Mouse (Mus musculus) mature B cell (primary cell): ENCODE measurements around the gene Zbtb17.

Source experiments
- in situ Hi-C: fragments of 300-500 bp; cut with MboI; formaldehyde crosslinking; loops from 2 replicates; pipeline ENCODE4 v1.14.3; 2019

The Zbtb17 gene

DNA sequence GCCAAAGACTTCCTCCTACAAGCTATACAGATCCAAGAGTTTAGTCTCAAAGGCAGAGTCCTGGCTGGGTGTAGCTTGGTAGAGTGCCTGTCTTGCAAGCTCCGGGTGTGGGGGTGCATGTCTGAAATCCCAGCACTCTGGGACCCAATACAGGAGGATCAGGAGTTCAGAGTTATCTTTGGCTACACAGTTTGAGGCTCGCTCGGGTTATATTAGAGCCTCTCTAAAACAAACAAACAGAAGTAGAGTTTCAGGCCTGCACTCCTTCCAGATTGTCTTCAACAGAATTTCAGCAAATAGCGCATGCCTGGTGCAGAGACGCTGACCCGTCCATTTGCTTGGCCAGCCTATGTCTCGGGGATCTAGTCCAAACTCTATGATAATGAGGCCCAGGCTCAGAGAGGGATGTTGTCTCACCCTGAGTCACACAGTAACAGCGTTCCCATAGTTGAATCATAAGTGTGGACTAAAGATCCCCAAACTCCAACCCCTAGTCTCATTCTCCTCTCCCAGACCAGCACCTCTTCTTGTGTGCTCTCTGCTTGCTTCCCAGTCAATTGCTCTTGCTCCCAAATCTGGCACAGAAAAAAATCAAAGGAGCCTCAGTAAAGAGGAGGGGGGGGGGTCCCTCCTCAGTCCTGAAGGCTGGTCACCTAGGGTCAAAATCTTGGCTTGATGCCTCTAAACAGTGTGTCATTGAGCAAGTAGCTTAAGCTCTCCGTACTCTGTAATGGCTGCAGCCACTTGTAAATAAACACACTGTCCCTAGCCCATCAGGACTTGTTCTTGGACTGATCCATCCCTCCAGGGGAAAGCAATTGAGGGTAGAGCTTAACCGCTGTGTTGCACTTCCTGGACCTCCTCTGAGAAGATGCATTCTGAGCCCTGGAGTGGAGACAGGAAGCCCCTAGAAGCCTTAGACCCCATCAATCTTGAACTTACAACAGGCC, 17.4 kb upstream of the Zbtb17 start:
- in situ Hi-C loops, result no loop called here

DNA sequence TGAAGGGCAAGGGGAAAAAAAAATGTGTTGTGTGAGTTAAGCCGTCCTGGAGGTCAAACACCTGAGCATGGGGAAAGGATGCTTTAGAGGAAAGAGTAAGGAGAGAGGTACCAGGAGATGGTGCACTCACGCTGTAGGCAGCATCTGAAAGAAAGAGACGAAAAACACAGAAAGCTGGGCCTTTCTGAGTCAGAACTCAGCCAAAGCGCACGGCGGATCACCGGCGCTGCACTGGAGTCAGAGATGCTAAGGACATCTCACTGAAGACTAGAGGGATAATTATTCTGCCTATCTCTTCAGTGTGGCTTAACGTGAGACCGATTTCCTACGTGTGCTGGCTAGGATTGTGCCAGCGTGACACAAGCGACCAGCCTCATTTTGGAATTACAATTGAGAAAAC, 16.5 kb upstream of the Zbtb17 start:
- in situ Hi-C loops, result no loop called here

DNA sequence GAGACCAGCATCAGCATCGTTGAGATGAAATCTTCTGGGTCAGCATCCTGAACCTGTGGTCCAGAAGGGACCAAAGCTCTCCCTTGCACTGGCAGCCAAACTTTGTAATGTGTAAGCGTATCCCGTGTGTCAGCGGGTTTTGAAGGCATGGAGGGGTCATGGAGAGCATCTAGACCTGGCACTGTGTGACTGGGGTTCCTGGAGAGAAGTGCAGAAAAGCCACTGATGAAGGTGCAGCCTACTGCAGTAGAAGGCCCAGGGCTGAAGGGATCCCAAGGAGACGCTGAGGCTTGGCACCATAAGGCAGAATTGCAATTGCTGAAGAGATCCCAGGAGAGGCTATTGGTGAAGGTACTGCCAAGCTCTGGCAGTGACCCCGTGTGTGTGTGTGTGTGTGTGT, 15.1 kb upstream of the Zbtb17 start:
- in situ Hi-C loops, result no loop called here

DNA sequence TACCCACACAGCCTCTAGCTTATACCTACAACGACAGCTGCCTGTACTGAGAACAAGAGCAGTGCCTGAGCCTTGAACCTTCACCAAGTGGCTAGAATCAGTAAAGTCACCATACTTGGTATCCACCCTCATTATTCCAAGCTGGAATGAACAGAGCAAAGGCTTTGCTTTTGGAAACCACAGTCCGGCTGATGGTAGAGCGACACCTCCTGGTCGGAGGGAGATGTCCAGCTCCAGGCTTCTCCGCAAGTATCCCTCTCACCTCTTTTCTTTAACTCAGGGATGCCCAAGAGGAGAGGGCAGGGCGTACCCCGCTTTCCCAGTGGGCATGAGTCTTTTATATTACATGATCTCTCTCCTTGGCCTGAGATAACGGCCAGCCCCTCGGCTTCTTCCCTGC, 14.6 kb upstream of the Zbtb17 start:
- in situ Hi-C loops, result loop anchor here (10.0 kb wide), 1 partner anchor 135 kb away; no protein-coding TSS in a partner anchor

DNA sequence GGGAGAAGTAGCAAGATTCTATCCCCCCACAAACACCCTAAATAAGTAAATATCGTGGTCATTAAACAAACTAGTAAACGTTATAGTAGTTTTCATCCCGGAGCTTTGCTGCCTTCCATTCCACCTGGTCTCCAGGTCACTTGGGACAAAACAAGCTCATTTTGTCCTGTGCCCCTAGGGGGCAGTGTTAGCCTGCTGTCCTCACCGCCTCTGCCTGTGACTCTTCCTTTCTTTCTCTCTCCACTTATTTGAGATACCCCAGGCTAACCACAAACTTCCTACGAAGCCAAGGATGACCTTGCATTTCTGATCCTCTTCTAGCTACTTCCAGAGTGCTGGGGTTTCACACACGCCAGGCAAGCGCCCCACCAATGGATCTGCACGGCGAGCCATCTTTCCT, 13.5 kb upstream of the Zbtb17 start:
- in situ Hi-C loops, result loop anchor here (10.0 kb wide), 1 partner anchor 134 kb away; no protein-coding TSS in a partner anchor

DNA sequence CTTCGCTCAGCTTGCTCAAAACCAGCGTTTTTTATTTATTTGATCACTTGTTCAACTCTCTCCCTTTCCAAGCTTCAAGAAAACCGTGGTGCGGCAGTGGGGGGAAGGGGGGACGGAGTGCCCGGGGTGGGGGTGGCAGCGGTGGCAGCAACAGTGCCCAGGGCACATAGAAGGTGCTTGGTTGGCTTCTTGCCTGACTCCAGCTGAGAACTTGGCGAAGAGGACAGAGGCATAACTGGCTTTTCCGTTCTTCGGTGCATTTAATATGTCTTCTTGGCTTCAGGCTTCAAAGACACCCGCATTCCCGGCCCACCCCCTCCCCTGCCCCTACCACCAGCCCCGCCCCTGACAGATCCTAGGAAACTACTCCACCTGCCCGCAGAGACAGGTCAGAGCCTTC, 11.8 kb upstream of the Zbtb17 start:
- in situ Hi-C loops, result loop anchor here (10.0 kb wide), 1 partner anchor 132 kb away; no protein-coding TSS in a partner anchor

DNA sequence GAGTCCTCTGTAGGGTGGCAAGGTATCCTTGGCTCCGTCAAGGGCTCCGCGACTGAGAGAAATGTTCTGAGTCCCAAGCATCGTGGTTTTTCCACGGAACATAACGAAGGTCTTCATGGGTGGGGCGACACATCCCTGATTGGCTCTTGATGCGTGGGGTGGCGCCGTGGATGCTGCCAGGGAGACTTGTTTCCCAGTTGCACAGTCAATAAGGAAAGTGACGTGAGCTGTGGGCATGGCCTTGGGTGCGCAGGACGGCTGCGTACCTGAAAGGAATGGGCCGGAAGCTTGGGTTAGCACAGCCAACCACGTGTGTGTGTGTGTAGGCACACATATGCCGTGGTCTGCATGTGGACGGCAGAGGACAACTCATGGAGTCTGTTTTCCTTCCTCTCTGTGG, 11.3 kb upstream of the Zbtb17 start:
- in situ Hi-C loops, result loop anchor here (10.0 kb wide), 1 partner anchor 132 kb away; no protein-coding TSS in a partner anchor

DNA sequence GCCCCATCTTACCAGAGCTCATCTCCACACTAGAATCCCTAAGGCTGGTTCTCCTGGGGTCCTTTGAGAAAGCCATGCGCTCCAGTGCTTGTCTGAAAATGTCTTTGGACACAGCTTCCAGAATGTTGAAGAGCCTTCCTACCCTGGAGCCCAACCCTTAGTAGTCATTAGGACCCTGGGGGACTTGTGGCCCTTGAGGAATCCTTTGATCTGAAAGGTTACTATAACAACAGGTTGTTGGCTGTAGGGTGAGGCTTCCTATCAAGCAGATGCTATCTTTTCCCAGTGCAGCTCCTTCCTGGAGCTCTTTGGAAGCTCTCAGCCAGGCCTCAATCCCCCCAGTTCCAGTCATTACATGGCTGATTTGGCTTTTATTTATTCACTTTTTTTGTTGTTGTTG, 8.5 kb upstream of the Zbtb17 start, which contains the start of gene Srarp:
Gene Srarp (minus strand): TSS at position 132 of the 400 bp plus-strand sequence.
- in situ Hi-C loops, result loop anchor here (10.0 kb wide), 1 partner anchor 129 kb away; no protein-coding TSS in a partner anchor

DNA sequence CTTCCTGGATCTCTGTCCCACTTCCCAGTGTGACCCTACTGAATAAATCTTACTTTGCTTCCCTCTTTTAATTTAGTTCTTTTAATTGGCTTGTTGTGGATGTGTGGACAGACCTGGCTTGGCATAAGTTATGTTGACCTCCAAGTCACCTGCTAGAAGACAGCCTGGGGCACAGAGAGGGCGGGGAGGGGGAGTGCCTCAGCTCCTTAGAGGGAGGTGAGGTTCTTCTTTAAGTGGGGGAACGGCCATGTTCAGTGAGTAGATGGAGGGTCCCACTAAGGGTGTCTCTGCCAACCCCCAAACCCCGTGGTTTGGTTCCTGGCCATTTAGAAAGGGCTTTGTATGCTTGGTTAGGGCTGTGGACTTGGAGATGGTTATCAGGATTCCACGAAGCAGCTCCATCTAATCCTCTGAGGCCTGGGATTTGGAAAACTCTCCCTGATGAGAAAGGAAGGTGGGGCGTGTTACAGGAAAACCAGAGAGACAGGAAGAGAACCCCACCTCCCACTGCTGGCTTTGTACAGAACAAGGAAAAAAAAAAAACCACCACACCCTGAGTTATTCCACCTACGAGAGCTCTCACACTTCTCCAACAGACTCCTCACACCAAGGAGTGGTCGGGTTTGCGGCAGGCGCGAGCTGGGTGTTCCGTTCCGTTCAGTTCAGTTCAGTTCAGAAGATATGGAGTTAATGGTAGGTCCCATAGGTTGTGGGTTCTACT, 5.2 kb upstream of the Zbtb17 start:
- in situ Hi-C loops, result loop anchor here (10.0 kb wide), 1 partner anchor 126 kb away; no protein-coding TSS in a partner anchor

DNA sequence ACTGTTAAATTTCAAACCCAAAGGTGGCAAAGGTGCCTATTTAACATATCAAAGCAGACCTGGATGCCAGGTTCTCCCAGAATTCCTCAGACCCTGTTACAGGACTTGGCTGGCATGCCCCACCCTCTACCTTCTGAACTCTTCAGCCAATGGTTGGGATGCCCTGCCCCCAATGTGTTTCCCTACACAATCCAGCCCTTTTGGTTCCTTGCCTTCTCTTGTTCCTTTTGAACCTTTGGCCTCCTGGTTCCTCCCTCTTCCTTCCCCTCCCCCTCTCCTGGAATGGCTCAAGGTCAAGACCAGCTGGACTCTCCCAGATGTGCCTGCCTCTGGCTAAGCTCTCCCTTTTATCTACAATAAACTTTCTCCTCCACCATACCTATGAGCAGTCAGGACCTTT, 3.6 kb upstream of the Zbtb17 start:
- in situ Hi-C loops, result no loop called here

DNA sequence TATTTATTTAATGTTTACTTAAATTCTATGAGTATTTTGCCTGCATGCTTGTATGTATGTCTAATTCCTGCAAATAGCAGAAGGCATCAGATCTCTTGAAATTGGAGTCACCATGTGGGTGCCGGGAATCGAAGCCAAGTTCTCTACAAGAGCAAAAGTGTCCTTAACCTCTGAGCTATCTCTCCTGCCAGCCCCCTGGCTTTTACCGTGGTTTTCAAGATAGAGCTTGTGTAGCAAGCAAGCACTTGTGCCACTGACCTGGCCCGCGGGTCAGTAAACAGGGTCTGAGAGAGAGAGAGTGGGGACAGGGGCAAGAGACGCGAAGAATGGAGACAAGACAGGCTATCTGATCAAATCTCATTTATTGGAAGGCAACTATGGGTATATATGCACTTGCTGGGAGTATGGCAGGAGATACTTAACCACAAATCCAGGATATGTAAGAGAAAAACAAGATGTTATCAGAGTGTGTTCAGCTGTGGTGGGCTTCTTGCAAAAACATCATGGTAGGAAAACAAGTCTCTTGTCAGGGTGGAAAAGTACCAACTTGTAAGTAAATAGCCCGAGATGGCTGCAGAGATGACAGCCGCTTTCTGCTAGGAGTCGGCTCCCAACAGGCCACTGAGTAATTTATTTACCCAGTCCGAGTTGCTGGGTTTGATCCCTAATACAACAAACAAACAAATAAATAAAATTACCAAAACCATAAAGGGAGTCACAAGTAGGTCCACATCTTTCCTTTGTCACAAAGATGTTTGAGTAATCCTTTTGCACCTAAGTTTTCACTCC, 619 bp upstream of the Zbtb17 start:
- in situ Hi-C loops, result no loop called here

DNA sequence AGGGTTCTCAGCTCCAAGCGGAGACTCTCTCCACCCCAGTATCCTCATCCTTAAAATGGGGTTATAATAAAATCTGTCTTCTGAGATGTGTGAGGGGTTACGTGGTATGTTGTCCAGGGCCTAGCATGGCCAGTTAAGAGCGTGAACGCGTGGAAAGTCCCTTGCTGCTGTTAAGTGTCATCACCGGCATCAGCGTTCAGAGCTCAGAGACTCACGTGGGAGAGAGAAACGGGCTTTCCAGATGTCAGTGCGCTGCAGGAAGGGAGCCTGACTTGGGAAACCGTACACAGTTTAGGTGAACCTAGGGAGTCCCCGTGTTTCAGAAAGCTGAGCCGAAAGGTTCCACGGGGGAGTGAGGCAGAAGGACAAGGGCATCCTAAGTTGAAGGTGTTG, 870 bp downstream of the Zbtb17 start:
- in situ Hi-C loops, result no loop called here

DNA sequence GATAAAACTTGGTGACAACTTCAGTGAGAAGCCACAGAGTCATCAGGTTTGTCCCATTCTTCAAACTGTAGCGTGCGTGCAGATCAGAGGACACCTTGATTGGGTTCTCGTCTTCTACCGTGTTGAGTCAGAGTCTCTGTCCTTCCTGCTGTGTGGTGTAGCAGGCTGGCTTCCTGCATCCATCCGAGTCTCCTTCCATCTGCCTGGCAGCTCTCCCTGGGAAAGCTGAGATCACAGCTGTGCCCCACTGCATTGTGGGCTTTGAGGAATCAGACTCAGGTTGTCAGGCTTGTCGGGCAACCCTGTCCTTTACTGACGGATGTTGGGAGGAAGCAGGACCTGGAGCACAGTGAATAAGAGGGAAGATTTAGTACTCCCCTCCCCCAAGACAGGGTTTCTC, 1.8 kb downstream of the Zbtb17 start:
- in situ Hi-C loops, result no loop called here

DNA sequence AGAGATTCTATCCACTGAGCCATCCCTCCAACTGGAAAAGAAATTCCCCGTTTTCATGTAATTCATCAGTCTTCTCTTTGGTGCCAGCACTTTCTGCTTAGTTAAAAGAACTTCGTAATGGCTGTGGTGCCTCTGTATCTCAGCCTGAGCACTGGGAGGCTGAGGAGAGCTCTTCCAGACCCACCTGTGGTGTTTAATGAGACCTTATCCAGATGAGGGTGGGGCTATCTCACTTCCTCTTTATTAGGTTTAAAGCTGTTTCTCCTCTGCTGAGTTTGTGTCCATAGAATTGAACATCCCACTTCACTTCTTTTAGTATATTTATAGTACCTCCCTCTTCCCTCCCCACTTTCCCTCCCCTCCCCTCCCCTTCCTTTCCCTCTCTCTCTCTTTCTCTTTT, 6.8 kb downstream of the Zbtb17 start:
- in situ Hi-C loops, result no loop called here

DNA sequence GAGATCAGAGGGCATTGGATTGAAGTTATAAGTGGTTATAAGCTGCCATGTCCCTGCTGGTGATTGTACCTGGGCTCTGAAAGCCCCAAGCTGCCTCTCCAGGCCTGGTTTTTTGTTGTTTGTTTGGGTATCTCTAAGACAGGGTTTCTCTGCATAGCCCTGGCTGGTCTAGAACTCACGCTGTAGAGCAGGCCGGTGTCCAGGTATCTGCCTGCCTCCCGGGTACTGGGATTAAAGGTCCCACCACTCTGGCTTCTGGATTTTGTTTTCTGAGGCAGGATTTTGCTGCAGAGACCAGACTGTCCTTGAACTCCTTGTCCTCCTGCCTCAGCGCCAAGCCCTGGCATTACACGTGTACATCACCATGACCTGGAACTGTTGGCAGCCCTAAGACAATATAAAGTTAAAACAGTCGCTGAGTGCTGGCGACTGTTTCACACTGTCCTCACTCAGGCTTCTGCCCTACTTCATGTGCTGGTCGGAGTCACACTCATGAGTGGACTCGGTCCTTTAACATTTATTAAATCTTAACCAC, 7.5 kb downstream of the Zbtb17 start:
- in situ Hi-C loops, result no loop called here

DNA sequence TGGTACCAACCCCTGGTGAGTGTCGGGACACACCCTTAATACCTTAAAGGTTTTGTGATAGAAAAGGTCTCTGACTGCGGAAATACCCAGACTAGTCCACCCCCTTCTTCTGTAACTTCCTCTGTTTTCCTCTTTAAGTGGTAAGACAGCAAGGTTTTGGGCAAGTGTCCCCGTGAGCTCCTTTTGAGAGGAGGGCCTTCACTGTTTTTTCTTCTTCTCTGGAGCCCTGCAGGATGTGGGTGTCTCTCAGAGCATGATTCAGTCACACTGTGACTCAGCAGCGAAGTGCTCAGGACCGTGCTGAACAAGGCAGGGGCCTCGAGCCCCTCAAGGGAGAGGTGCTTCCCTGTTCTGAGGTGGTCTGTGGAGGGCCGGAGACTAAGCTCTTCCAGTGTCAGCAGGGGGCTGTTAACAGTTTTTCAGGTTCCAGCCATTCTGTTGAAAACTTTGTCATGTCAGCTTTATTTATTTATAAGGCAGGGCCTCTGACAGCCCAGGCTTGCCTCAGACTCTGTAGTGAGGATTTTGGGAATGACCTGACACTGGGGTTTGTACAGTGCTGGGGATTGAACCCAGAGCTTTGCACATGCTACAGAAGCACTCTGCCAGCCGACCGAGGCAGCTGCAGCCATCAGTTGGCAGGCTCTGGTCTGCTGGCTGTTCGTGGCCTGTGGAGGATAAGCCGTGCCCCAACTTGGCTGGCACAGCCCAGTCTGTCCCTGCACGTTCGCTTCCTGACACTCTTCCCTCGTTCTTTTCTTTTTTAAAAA, 10.3 kb downstream of the Zbtb17 start:
- in situ Hi-C loops, result no loop called here

DNA sequence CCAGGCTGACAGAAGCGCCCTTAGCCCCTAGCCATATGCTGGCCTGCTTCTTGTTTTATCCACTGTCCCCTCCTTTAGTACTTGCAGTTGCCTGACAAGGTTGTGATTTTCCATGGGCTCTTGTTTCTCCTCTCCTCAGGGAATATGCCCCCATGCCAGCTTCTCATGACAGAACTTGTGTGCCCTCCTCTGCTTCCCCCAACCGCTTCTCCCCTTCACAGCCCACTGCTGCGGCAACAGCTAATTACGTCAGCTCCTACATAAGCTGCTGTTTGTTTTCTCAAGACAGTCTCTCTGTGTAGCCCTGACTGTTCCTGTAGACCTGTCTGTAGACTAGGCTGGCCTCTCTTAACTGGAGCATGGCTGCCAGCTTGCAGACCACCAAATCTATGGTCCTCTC, 11.1 kb downstream of the Zbtb17 start:
- in situ Hi-C loops, result no loop called here

DNA sequence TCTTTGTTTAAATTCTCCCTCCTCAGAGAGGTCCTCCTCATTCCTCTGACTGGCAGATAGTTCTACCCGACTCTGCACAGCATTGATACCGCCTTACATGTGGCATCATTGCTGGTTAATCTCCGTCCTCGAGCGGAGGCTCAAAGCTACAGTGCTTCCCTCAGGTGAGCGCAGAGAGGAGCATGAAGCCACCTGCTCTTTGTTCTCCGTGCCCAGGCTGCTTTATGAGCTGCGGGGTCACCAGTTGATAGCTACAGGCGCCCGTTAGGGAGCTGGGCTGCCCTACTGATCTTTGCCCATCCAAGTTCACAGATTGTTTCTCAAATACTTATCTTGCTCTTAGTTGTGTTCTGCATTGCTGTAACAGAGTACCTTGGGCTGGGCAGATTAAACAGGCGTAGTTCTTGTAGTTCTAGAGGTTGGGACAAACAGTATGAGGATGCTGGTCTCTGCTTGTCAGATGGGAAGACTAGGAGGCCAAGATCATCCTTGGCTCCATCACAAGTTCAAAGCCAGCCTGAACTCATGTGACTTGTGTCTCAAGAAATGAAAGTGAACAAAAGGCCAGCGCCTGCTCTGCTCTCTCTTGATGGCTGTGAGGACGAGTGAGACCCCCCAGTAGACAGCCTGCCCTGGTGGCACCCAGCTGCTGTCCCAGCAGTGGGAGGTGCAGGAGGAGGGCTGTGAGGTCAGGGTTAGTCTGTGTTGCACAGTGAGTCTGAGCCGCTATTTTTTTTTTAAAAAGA, 11.9 kb downstream of the Zbtb17 start:
- in situ Hi-C loops, result no loop called here

DNA sequence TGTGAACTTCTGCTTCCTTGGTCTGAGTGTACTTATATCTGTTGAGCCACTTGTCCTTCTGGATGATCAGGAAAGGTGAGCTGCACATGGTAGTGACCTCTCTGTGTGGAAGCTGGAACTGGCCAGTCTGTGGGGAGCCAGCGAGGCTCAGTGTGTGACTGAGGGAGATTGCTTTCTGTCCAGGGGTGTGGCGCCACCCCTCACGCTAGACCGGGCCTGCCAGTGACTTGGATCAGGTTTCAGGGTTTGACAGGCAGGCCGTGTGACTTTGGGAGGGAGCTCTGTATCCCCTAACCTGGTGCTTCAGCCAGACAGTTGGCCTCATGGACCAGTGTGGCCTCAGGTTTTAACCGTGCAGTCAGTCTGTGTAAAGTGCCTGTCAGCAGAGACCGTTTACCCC, 13.8 kb downstream of the Zbtb17 start:
- in situ Hi-C loops, result no loop called here

DNA sequence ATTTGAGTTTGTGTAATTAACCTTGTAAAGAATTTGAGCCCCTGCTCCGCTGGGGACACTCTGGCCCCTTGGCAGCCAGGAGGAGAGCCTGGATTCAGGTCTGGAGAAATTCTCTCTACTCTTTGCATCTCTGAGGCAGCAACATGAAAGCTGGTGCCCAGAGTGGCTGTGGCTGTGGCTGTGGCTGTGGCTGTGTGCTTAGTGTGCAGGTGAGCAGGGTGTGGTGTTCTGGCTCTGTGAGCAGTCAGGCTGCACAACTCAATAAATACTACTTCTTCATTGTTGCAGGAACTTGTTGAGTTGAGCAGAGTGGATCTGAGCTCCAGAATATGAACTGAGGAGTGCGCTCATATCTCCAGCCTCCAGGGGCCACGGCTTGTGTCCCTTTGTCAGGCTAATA, 14.4 kb downstream of the Zbtb17 start:
- in situ Hi-C loops, result no loop called here
